Mouse (Mus musculus): Measurements from ENCODE around the gene Gpr19. TPM values are rescaled to one million over a fixed set of nuclear protein-coding genes. Genes with fewer than 3 reads are reported as not detected.

The Gpr19 gene
- total and polyA plus RNA-seq, 2 experiments: 4.7 to 6.9 TPM

- peaks cover 9% of the 10 kb centered on the region; the same call in 1 of the 2 replicates for H3K79me2 ChIP-seq (ENCODE audit: control insufficient read depth, insufficient read depth, low read length)
- H3K27me3 ChIP-seq (ENCODE audit: control insufficient read depth, insufficient read depth, low read length): no peaks in the 10 kb centered on the region
- TF ChIP-seq POLR2A (IDR thresholded peaks at IDR 0.05; ENCODE audit: extremely low read depth, insufficient read depth, low read length) (no peak), CTCF (IDR thresholded peaks at IDR 0.05; ENCODE audit: low read depth, low read length) (no peak)
- H3K4me1 ChIP-seq (ENCODE audit: control insufficient read depth, insufficient read depth, low read length): peaks cover 7% of the 10 kb centered on the region
- 22% methylated on average over 20 of the region's 20 CpGs for WGBS
- peak overlapping the region; percentile 94 for H3K9ac ChIP-seq (ENCODE audit: low read depth, low read length)
- no peak for DNase-seq (ENCODE audit: extremely low read depth, low read depth, low spot score)
- peak overlapping the region; percentile 39 for H3K27ac ChIP-seq (replicated peaks; ENCODE audit: insufficient read depth, low read depth, low read length)
- peak overlapping the region; percentile 91 for H3K4me3 ChIP-seq (ENCODE audit: insufficient read depth, low read depth, low read length)
- peaks cover 9% of the 10 kb centered on the region; the same call in 1 of the 2 replicates for H3K36me3 ChIP-seq (ENCODE audit: control insufficient read depth, insufficient read depth, low read length)
These were observed 23.5 kb upstream of the Gpr19 start for GRCm38 (mm10) chr6:134921695-134922510.

- peaks cover 5% of the 10 kb centered on the region for H3K4me1 ChIP-seq (ENCODE audit: control insufficient read depth, insufficient read depth, low read length)
- TF ChIP-seq POLR2A (IDR thresholded peaks at IDR 0.05; ENCODE audit: extremely low read depth, insufficient read depth, low read length) (no peak), CTCF (IDR thresholded peaks at IDR 0.05; ENCODE audit: low read depth, low read length) (0 out of 2 replicates have a peak, but pooled peaks have one; percentile 5)
- H3K4me3 ChIP-seq (ENCODE audit: insufficient read depth, low read depth, low read length): peak overlapping the region; percentile 91
- H3K9ac ChIP-seq (ENCODE audit: low read depth, low read length): peak overlapping the region; percentile 94
- peaks cover 9% of the 10 kb centered on the region; the same call in 1 of the 2 replicates for H3K36me3 ChIP-seq (ENCODE audit: control insufficient read depth, insufficient read depth, low read length)
- H3K27me3 ChIP-seq (ENCODE audit: control insufficient read depth, insufficient read depth, low read length): no peaks in the 10 kb centered on the region
- H3K79me2 ChIP-seq (ENCODE audit: control insufficient read depth, insufficient read depth, low read length): peaks cover 9% of the 10 kb centered on the region; the same call in 1 of the 2 replicates
- H3K27ac ChIP-seq (replicated peaks; ENCODE audit: insufficient read depth, low read depth, low read length): peak overlapping the region; percentile 99
- DNase-seq (ENCODE audit: extremely low read depth, low read depth, low spot score): peak; percentile 30
- under 1% methylated on average over 32 of the region's 32 CpGs for WGBS
These were observed 22.8 kb upstream of the Gpr19 start for GRCm38 (mm10) chr6:134921014-134921694.

- peak; percentile 94 for TF ChIP-seq POLR2A (IDR thresholded peaks at IDR 0.05; ENCODE audit: extremely low read depth, insufficient read depth, low read length)
- no peak for TF ChIP-seq CTCF (IDR thresholded peaks at IDR 0.05; ENCODE audit: low read depth, low read length)
- DNase-seq (ENCODE audit: extremely low read depth, low read depth, low spot score): peak; percentile 85
- Histone ChIP-seq H3K79me2 (ENCODE audit: control insufficient read depth, insufficient read depth, low read length) (peaks cover 9% of the 10 kb centered on the region; the same call in 1 of the 2 replicates), H3K4me1 (ENCODE audit: control insufficient read depth, insufficient read depth, low read length) (peaks cover 5% of the 10 kb centered on the region), H3K4me3 (ENCODE audit: insufficient read depth, low read depth, low read length) (peak within 1 kb of the TSS; percentile 91), H3K27me3 (ENCODE audit: control insufficient read depth, insufficient read depth, low read length) (no peaks in the 10 kb centered on the region), H3K36me3 (ENCODE audit: control insufficient read depth, insufficient read depth, low read length) (peaks cover 9% of the 10 kb centered on the region; the same call in 1 of the 2 replicates), H3K27ac (replicated peaks; ENCODE audit: insufficient read depth, low read depth, low read length) (peak within 1 kb of the TSS; percentile 99), H3K9ac (ENCODE audit: low read depth, low read length) (peak within 1 kb of the TSS; percentile 94)
- WGBS: under 1% methylated on average over 77 of the region's 77 CpGs
These were observed 22.0 kb upstream of the Gpr19 start, which contains the start of gene Cdkn1b for GRCm38 (mm10) chr6:134920190-134921013. Gene Cdkn1b, plus strand, starts transcription at chr6:134920401.

GRCm38 (mm10) chr6:134919511-134920189, 21.3 kb upstream of the Gpr19 start:
- H3K27me3 ChIP-seq (ENCODE audit: control insufficient read depth, insufficient read depth, low read length): no peaks in the 10 kb centered on the region
- peaks cover 9% of the 10 kb centered on the region; the same call in 1 of the 2 replicates for H3K79me2 ChIP-seq (ENCODE audit: control insufficient read depth, insufficient read depth, low read length)
- 4% methylated on average over 37 of the region's 37 CpGs for WGBS
- peak overlapping the region; percentile 93 for H3K9ac ChIP-seq (ENCODE audit: low read depth, low read length)
- H3K36me3 ChIP-seq (ENCODE audit: control insufficient read depth, insufficient read depth, low read length): peaks cover 9% of the 10 kb centered on the region; the same call in 1 of the 2 replicates
- H3K4me1 ChIP-seq (ENCODE audit: control insufficient read depth, insufficient read depth, low read length): peaks cover 5% of the 10 kb centered on the region
- TF ChIP-seq CTCF (IDR thresholded peaks at IDR 0.05; ENCODE audit: low read depth, low read length) (no peak), POLR2A (IDR thresholded peaks at IDR 0.05; ENCODE audit: extremely low read depth, insufficient read depth, low read length) (no peak)
- H3K4me3 ChIP-seq (ENCODE audit: insufficient read depth, low read depth, low read length): peak overlapping the region; percentile 89
- H3K27ac ChIP-seq (replicated peaks; ENCODE audit: insufficient read depth, low read depth, low read length): peak overlapping the region; percentile 89
- peak; percentile 36 for DNase-seq (ENCODE audit: extremely low read depth, low read depth, low spot score)

- no peak overlapping the region for H3K27ac ChIP-seq (replicated peaks; ENCODE audit: insufficient read depth, low read depth, low read length)
These were observed 20.4 kb upstream of the Gpr19 start for GRCm38 (mm10) chr6:134918769-134919168.

More at GRCm38 (mm10) chr6:134918769-134919168, 20.4 kb upstream of the Gpr19 start:
- Histone ChIP-seq H3K27me3 (ENCODE audit: control insufficient read depth, insufficient read depth, low read length) (no peaks in the 10 kb centered on the region), H3K4me3 (ENCODE audit: insufficient read depth, low read depth, low read length) (no peak overlapping the region), H3K9ac (ENCODE audit: low read depth, low read length) (no peak overlapping the region), H3K36me3 (ENCODE audit: control insufficient read depth, insufficient read depth, low read length) (peaks cover 8% of the 10 kb centered on the region; the same call in 1 of the 2 replicates), H3K4me1 (ENCODE audit: control insufficient read depth, insufficient read depth, low read length) (peaks cover 5% of the 10 kb centered on the region), H3K79me2 (ENCODE audit: control insufficient read depth, insufficient read depth, low read length) (peaks cover 9% of the 10 kb centered on the region; the same call in 1 of the 2 replicates)
- TF ChIP-seq CTCF (IDR thresholded peaks at IDR 0.05; ENCODE audit: low read depth, low read length): no peak
- no peak for TF ChIP-seq POLR2A (IDR thresholded peaks at IDR 0.05; ENCODE audit: extremely low read depth, insufficient read depth, low read length)
- WGBS: 82% methylated on average over 10 of the region's 10 CpGs
- no peak for DNase-seq (ENCODE audit: extremely low read depth, low read depth, low spot score)
